Mouse (Mus musculus): ENCODE results near the gene Paxx. TPM values are rescaled to one million over a fixed set of nuclear protein-coding genes. Genes with fewer than 3 reads are reported as not detected.

Paxx gene
- polyA plus RNA-seq, 2 experiments, result 44.9 to 65.6 TPM

- Histone ChIP-seq H3K9ac (ENCODE audit: low read depth, low read length, severe bottlenecking) (no peak overlapping the region), H3K27me3 (ENCODE audit: control insufficient read depth, insufficient read depth, low read length) (no peaks in the 10 kb centered on the region), H3K4me2 (replicated peaks; ENCODE audit: low read depth, low read length, severe bottlenecking) (no peak overlapping the region), H3K9me3 (ENCODE audit: control insufficient read depth, low read length) (no peaks in the 10 kb centered on the region), H3K27ac (replicated peaks; ENCODE audit: low read depth, low read length) (no peak overlapping the region), H3K4me3 (replicated peaks; ENCODE audit: low read length) (no peak overlapping the region), H3K4me1 (ENCODE audit: control insufficient read depth, insufficient read depth, low read length) (peaks cover 8% of the 10 kb centered on the region), H3K36me3 (ENCODE audit: control insufficient read depth, insufficient read depth, low read length) (peaks cover 39% of the 10 kb centered on the region)
- DNase-seq (ENCODE audit: low spot score) (no peak), ATAC-seq (ENCODE audit: low FRiP score, low read depth) (no peak)
- TF ChIP-seq POLR2A (IDR thresholded peaks at IDR 0.05; ENCODE audit: borderline replicate concordance, extremely low read depth, insufficient read depth, insufficient read length), result no peak
- WGBS, result 93% methylated on average over 19 of the region's 19 CpGs
Observed at GRCm38 (mm10) chr2:25504538-25504937, 43.6 kb upstream of the Paxx start.

GRCm38 (mm10) chr2:25502726-25503125, 41.8 kb upstream of the Paxx start:
- TF ChIP-seq POLR2A (IDR thresholded peaks at IDR 0.05; ENCODE audit: borderline replicate concordance, extremely low read depth, insufficient read depth, insufficient read length), result no peak
- DNase-seq (ENCODE audit: low spot score) (no peak), ATAC-seq (ENCODE audit: low FRiP score, low read depth) (no peak)
- Histone ChIP-seq H3K36me3 (ENCODE audit: control insufficient read depth, insufficient read depth, low read length) (peaks cover 39% of the 10 kb centered on the region), H3K9me3 (ENCODE audit: control insufficient read depth, low read length) (no peaks in the 10 kb centered on the region), H3K27me3 (ENCODE audit: control insufficient read depth, insufficient read depth, low read length) (no peaks in the 10 kb centered on the region), H3K27ac (replicated peaks; ENCODE audit: low read depth, low read length) (no peak overlapping the region), H3K4me2 (replicated peaks; ENCODE audit: low read depth, low read length, severe bottlenecking) (no peak overlapping the region), H3K4me1 (ENCODE audit: control insufficient read depth, insufficient read depth, low read length) (peaks cover 8% of the 10 kb centered on the region), H3K9ac (ENCODE audit: low read depth, low read length, severe bottlenecking) (no peak overlapping the region), H3K4me3 (replicated peaks; ENCODE audit: low read length) (no peak overlapping the region)
- 80% methylated on average over 3 of the region's 3 CpGs for WGBS

GRCm38 (mm10) chr2:25501593-25502486, 40.9 kb upstream of the Paxx start, which contains the start of gene C8g:
C8g (minus strand) TSS chr2:25501719.
- DNase-seq (ENCODE audit: low spot score) (no peak), ATAC-seq (ENCODE audit: low FRiP score, low read depth) (no peak)
- Histone ChIP-seq H3K27ac (replicated peaks; ENCODE audit: low read depth, low read length) (peak within 1 kb of the TSS; percentile 75), H3K4me1 (ENCODE audit: control insufficient read depth, insufficient read depth, low read length) (peaks cover 8% of the 10 kb centered on the region), H3K4me2 (replicated peaks; ENCODE audit: low read depth, low read length, severe bottlenecking) (peak within 1 kb of the TSS; percentile 95), H3K9ac (ENCODE audit: low read depth, low read length, severe bottlenecking) (peak within 1 kb of the TSS; percentile 96), H3K4me3 (replicated peaks; ENCODE audit: low read length) (peak within 1 kb of the TSS; percentile 93), H3K9me3 (ENCODE audit: control insufficient read depth, low read length) (no peaks in the 10 kb centered on the region), H3K27me3 (ENCODE audit: control insufficient read depth, insufficient read depth, low read length) (no peaks in the 10 kb centered on the region), H3K36me3 (ENCODE audit: control insufficient read depth, insufficient read depth, low read length) (peaks cover 39% of the 10 kb centered on the region)
- 71% methylated on average over 20 of the region's 20 CpGs for WGBS
- TF ChIP-seq POLR2A (IDR thresholded peaks at IDR 0.05; ENCODE audit: borderline replicate concordance, extremely low read depth, insufficient read depth, insufficient read length), result no peak

GRCm38 (mm10) chr2:25500576-25501405, 39.9 kb upstream of the Paxx start, which contains the start of gene Fbxw5:
Fbxw5 (plus strand) TSS chr2:25500750.
- ATAC-seq (ENCODE audit: low FRiP score, low read depth), result peak; percentile 94
- peak within 1 kb of the TSS; percentile 93 for H3K4me3 ChIP-seq (replicated peaks; ENCODE audit: low read length)
- H3K27ac ChIP-seq (replicated peaks; ENCODE audit: low read depth, low read length), result peak within 1 kb of the TSS; percentile 75
- H3K9me3 ChIP-seq (ENCODE audit: control insufficient read depth, low read length), result no peaks in the 10 kb centered on the region
- peaks cover 33% of the 10 kb centered on the region for H3K36me3 ChIP-seq (ENCODE audit: control insufficient read depth, insufficient read depth, low read length)
- H3K4me1 ChIP-seq (ENCODE audit: control insufficient read depth, insufficient read depth, low read length), result peaks cover 8% of the 10 kb centered on the region
- peak within 1 kb of the TSS; percentile 95 for H3K4me2 ChIP-seq (replicated peaks; ENCODE audit: low read depth, low read length, severe bottlenecking)
- TF ChIP-seq POLR2A (IDR thresholded peaks at IDR 0.05; ENCODE audit: borderline replicate concordance, extremely low read depth, insufficient read depth, insufficient read length), result peak; percentile 96
- peak within 1 kb of the TSS; percentile 96 for H3K9ac ChIP-seq (ENCODE audit: low read depth, low read length, severe bottlenecking)
- peak; percentile 98 for DNase-seq (ENCODE audit: low spot score)
- 2% methylated on average over 32 of the region's 44 CpGs for WGBS
- no peaks in the 10 kb centered on the region for H3K27me3 ChIP-seq (ENCODE audit: control insufficient read depth, insufficient read depth, low read length)

GRCm38 (mm10) chr2:25500071-25500575, 39.2 kb upstream of the Paxx start:
- WGBS, result 66% methylated on average over 6 of the region's 6 CpGs
- Histone ChIP-seq H3K36me3 (ENCODE audit: control insufficient read depth, insufficient read depth, low read length) (peaks cover 26% of the 10 kb centered on the region), H3K9ac (ENCODE audit: low read depth, low read length, severe bottlenecking) (peak overlapping the region; percentile 96), H3K4me2 (replicated peaks; ENCODE audit: low read depth, low read length, severe bottlenecking) (peak overlapping the region; percentile 61), H3K27me3 (ENCODE audit: control insufficient read depth, insufficient read depth, low read length) (no peaks in the 10 kb centered on the region), H3K4me1 (ENCODE audit: control insufficient read depth, insufficient read depth, low read length) (peaks cover 8% of the 10 kb centered on the region), H3K4me3 (replicated peaks; ENCODE audit: low read length) (peak overlapping the region; percentile 93), H3K9me3 (ENCODE audit: control insufficient read depth, low read length) (no peaks in the 10 kb centered on the region), H3K27ac (replicated peaks; ENCODE audit: low read depth, low read length) (0 out of 2 replicates have a peak overlapping the region, but pooled peaks have one; percentile 38)
- DNase-seq (ENCODE audit: low spot score), result no peak
- TF ChIP-seq POLR2A (IDR thresholded peaks at IDR 0.05; ENCODE audit: borderline replicate concordance, extremely low read depth, insufficient read depth, insufficient read length), result no peak
- peak; percentile 0; the same call in 1 of the 2 replicates for ATAC-seq (ENCODE audit: low FRiP score, low read depth)
